Mouse (Mus musculus) brain, adult 10 weeks (tissue): ENCODE results near the gene Gm42688. TPM values are rescaled to one million over a fixed set of nuclear protein-coding genes. Genes with fewer than 3 reads are reported as not detected.

Experiments used
- polyA plus RNA-seq: library from polyadenylated mRNA; stranded (reverse); fragments of 350-450 nt; fragmentation: Illumina TruSeq; extraction: RNeasy Lipid Tissue Mini Kit (QIAGEN cat#74804); gene quantifications from one replicate; pipeline ENCODE4 v1.2.3, GENCODE M21; 2015; ENCODE audit warnings: low read depth, low replicate concordance

The Gm42688 gene
- 4.3 TPM for polyA plus RNA-seq

GRCm38 (mm10) chr6:83101316-83101687 lies at the start of gene Gm42688, which contains the start of gene Ccdc142:
TSS of gene Gm42688 (plus strand) at chr6:83101617.
TSS of gene Ccdc142 (plus strand) at chr6:83101601.

GRCm38 (mm10) chr6:83054074-83054851 lies 47.2 kb upstream of the Gm42688 start, which contains the start of gene Aup1:
TSS of gene Aup1 (plus strand) at chr6:83054521.

GRCm38 (mm10) chr6:83054871-83055431 lies 46.5 kb upstream of the Gm42688 start, which contains the start of gene Htra2:
TSS of gene Htra2 (minus strand) at chr6:83055273.

GRCm38 (mm10) chr6:83057790-83058189 lies 43.6 kb upstream of the Gm42688 start, which contains the start of gene Dqx1:
TSS of gene Dqx1 (plus strand) at chr6:83057844.

GRCm38 (mm10) chr6:83070247-83070310 lies 31.3 kb upstream of the Gm42688 start, which contains the start of gene Tlx2:
TSS of gene Tlx2 (minus strand) at chr6:83070293.

GRCm38 (mm10) chr6:83077630-83078323 lies 23.6 kb upstream of the Gm42688 start, which contains the start of gene Pcgf1:
TSS of gene Pcgf1 (plus strand) at chr6:83077869.

GRCm38 (mm10) chr6:83086121-83087035 lies 15.0 kb upstream of the Gm42688 start, which contains the start of gene Lbx2:
TSS of gene Lbx2 (plus strand) at chr6:83086367.

GRCm38 (mm10) chr6:83108762-83109668 lies 7.6 kb downstream of the Gm42688 start, which contains the start of gene Mrpl53:
TSS of gene Mrpl53 (plus strand) at chr6:83109040.

GRCm38 (mm10) chr6:83115011-83115671 lies 13.7 kb downstream of the Gm42688 start, which contains the start of gene Mogs:
TSS of gene Mogs (plus strand) at chr6:83115496.

GRCm38 (mm10) chr6:83120930-83121862 lies 19.8 kb downstream of the Gm42688 start, which contains the start of gene Wbp1:
TSS of gene Wbp1 (minus strand) at chr6:83121559.

GRCm38 (mm10) chr6:83125331-83125730 lies 23.9 kb downstream of the Gm42688 start, which contains the start of gene Ino80b:
TSS of gene Ino80b (minus strand) at chr6:83125431.

GRCm38 (mm10) chr6:83134951-83135513 lies 33.6 kb downstream of the Gm42688 start, which contains the start of gene Rtkn:
TSS of gene Rtkn (plus strand) at chr6:83135463.

GRCm38 (mm10) chr6:83156259-83156684 lies 54.9 kb downstream of the Gm42688 start, which contains the start of the genes Wdr54 and 1700003E16Rik:
TSS of gene Wdr54 (minus strand) at chr6:83156397.
TSS of gene 1700003E16Rik (plus strand) at chr6:83156404.

Other genes starting within 250 kb of the Gm42688 start
- gene Sema4f, start 161.8 kb upstream of the Gm42688 start, polyA plus RNA-seq, result 24.2 TPM
- not detected for gene M1ap, start 154.7 kb upstream of the Gm42688 start, polyA plus RNA-seq
- gene Dok1, start 68.1 kb upstream of the Gm42688 start, polyA plus RNA-seq, result 1.1 TPM
- 3.7 TPM for gene Loxl3, start 67.4 kb upstream of the Gm42688 start, polyA plus RNA-seq
- gene Aup1, start 47.1 kb upstream of the Gm42688 start, polyA plus RNA-seq, result 130 TPM
- gene Htra2, start 46.3 kb upstream of the Gm42688 start, polyA plus RNA-seq, result 47.0 TPM
- 0.34 TPM for gene Dqx1, start 43.8 kb upstream of the Gm42688 start, polyA plus RNA-seq
- gene Tlx2, start 31.3 kb upstream of the Gm42688 start, polyA plus RNA-seq, result not detected
- 39.5 TPM for gene Pcgf1, start 23.7 kb upstream of the Gm42688 start, polyA plus RNA-seq
- not detected for gene Lbx2, start 15.2 kb upstream of the Gm42688 start, polyA plus RNA-seq
- 1.9 TPM for gene Ccdc142, start within 50 bp of the Gm42688 start, polyA plus RNA-seq
- 109 TPM for gene Mrpl53, start 7.4 kb downstream of the Gm42688 start, polyA plus RNA-seq
- gene Mogs, start 13.9 kb downstream of the Gm42688 start, polyA plus RNA-seq, result 21.4 TPM
- 53.1 TPM for gene Wbp1, start 19.9 kb downstream of the Gm42688 start, polyA plus RNA-seq
- gene Ino80b, start 23.8 kb downstream of the Gm42688 start, polyA plus RNA-seq, result 16.5 TPM
- gene Rtkn, start 33.8 kb downstream of the Gm42688 start, polyA plus RNA-seq, result 108 TPM
- gene Wdr54, start 54.8 kb downstream of the Gm42688 start, polyA plus RNA-seq, result 30.7 TPM
- gene 1700003E16Rik, start 54.8 kb downstream of the Gm42688 start, polyA plus RNA-seq, result 25.7 TPM
- gene Dctn1, start 64.3 kb downstream of the Gm42688 start, polyA plus RNA-seq, result 208 TPM
- gene Slc4a5, start 118.2 kb downstream of the Gm42688 start, polyA plus RNA-seq, result 1.6 TPM
- 11.2 TPM for gene Mthfd2, start 224.3 kb downstream of the Gm42688 start, polyA plus RNA-seq
- gene Mob1a, start 224.4 kb downstream of the Gm42688 start, polyA plus RNA-seq, result 20.1 TPM
- gene Bola3, start 247.5 kb downstream of the Gm42688 start, polyA plus RNA-seq, result 79.8 TPM